Mouse (Mus musculus) ES-E14 (cell line): Measurements from ENCODE around the gene Prm3. TPM values are rescaled to one million over a fixed set of nuclear protein-coding genes. Genes with fewer than 3 reads are reported as not detected.

Source experiments
- DNase-seq: peaks from one replicate; pipeline ENCODE4 v3.0.0-alpha.2; 2013; ENCODE audit warnings: low read depth, low spot score
- H3K27ac ChIP-seq: 2 replicates; pipeline ENCODE4 v1.5.1; 2012; ENCODE audit warnings: low read depth, mild to moderate bottlenecking, low read length, moderate library complexity, mixed read lengths; ENCODE audit not compliant: poor library complexity, insufficient read depth, severe bottlenecking
- H3K36me3 ChIP-seq: 2 replicates; pipeline ENCODE4 v1.6.1; 2012; ENCODE audit warnings: mild to moderate bottlenecking, low read length, moderate library complexity, mixed read lengths; ENCODE audit not compliant: control insufficient read depth, poor library complexity, insufficient read depth, severe bottlenecking
- H3K4me1 ChIP-seq, 2 experiments: fragments of 150-350 bp in 1 of 2; sonication (generic) in 1 of 2; 2 replicates each; pipeline ENCODE4 v1.6.1; 2012; ENCODE audit warnings: low read length in 2 of 2, mild to moderate bottlenecking in 1 of 2, mixed read lengths in 1 of 2; ENCODE audit not compliant: control insufficient read depth in 2 of 2, insufficient read depth in 2 of 2, poor library complexity in 1 of 2
- H3K4me3 ChIP-seq, 2 experiments: fragments of 150-350 bp in 1 of 2; sonication (generic) in 1 of 2; 2 replicates each; pipeline ENCODE4 v1.5.1; 2012; ENCODE audit warnings: low read length in 2 of 2, low read depth in 1 of 2, mild to moderate bottlenecking in 1 of 2, mixed read lengths in 1 of 2; ENCODE audit not compliant: insufficient read depth in 1 of 2, poor library complexity in 1 of 2, severe bottlenecking in 1 of 2
- H3K9ac ChIP-seq: 2 replicates; pipeline ENCODE4 v1.6.1; 2012; ENCODE audit warnings: low read depth, mild to moderate bottlenecking, low read length, mixed read lengths; ENCODE audit not compliant: poor library complexity, insufficient read depth, severe bottlenecking
- H3K9me3 ChIP-seq: fragments of 150-350 bp; sonication (generic); 2 replicates; pipeline ENCODE4 v1.6.1; 2012; ENCODE audit warnings: low read depth, mild to moderate bottlenecking, low read length; ENCODE audit not compliant: control insufficient read depth, insufficient read depth
- CHD2 ChIP-seq: IDR thresholded peaks from 2 replicates; pipeline ENCODE4 v1.6.1; 2014; ENCODE audit warnings: mild to moderate bottlenecking, low read depth, low read length, inconsistent platforms
- HCFC1 ChIP-seq: IDR thresholded peaks from 2 replicates; pipeline ENCODE4 v1.6.1; 2012; ENCODE audit warnings: low read length, inconsistent platforms, borderline replicate concordance; ENCODE audit not compliant: insufficient read depth
- MAFK ChIP-seq: IDR thresholded peaks from 2 replicates; pipeline ENCODE4 v1.6.1; 2014; ENCODE audit warnings: mild to moderate bottlenecking, low read depth, low read length, inconsistent platforms; ENCODE audit not compliant: insufficient read depth
- ZC3H11A ChIP-seq: IDR thresholded peaks from 2 replicates; pipeline ENCODE4 v1.6.1; 2012; ENCODE audit warnings: low read depth, mild to moderate bottlenecking, inconsistent platforms, low read length, borderline replicate concordance
- ZNF384 ChIP-seq: IDR thresholded peaks from 2 replicates; pipeline ENCODE4 v1.6.1; 2012; ENCODE audit warnings: low read depth, low read length, inconsistent platforms
- in situ Hi-C, 2 experiments: fragments of 600-800 bp; cut with MboI; formaldehyde crosslinking; loops; one replicate each; pipeline ENCODE4 v1.15.1; 2025; ENCODE audit warnings: low sequenced_read_pairs in 2 of 2, inconsistent platforms in 1 of 2; ENCODE audit not compliant: unreplicated experiment in 2 of 2
- total RNA-seq: library from RNA; depleted of rRNA; stranded (reverse); fragments of 300-350 nt; gene quantifications from 2 replicates; pipeline ENCODE4 v1.2.3, GENCODE M21; 2012

The Prm3 gene
- total RNA-seq, 1 experiment, result not detected

GRCm38 (mm10) chr16:10756168-10756567, 34.5 kb downstream of the Prm3 start:
- Histone ChIP-seq H3K36me3 (no peaks in the 10 kb centered on the region), H3K27ac (no peak overlapping the region), H3K9ac (no peak overlapping the region), H3K9me3 (no peaks in the 10 kb centered on the region), H3K4me3 (no peak overlapping the region), H3K4me1 (no peaks in the 10 kb centered on the region; a peak in 1 of 4 replicates)
- DNase-seq, result no peak
- in situ Hi-C loops, result no loop called here
- TF ChIP-seq CHD2 (no peak), MAFK (no peak), ZNF384 (no peak), ZC3H11A (no peak), HCFC1 (no peak)

GRCm38 (mm10) chr16:10754521-10755296, 36.0 kb downstream of the Prm3 start:
- Histone ChIP-seq H3K27ac (no peak overlapping the region), H3K9me3 (no peaks in the 10 kb centered on the region), H3K4me3 (no peak overlapping the region), H3K4me1 (no peaks in the 10 kb centered on the region; a peak in 1 of 4 replicates), H3K36me3 (no peaks in the 10 kb centered on the region), H3K9ac (no peak overlapping the region)
- in situ Hi-C loops, result no loop called here
- TF ChIP-seq ZC3H11A (no peak), CHD2 (no peak), MAFK (no peak), HCFC1 (no peak), ZNF384 (no peak)
- no peak for DNase-seq

GRCm38 (mm10) chr16:10749824-10750223, 40.9 kb downstream of the Prm3 start:
- H3K27ac ChIP-seq, result no peak overlapping the region
- no peak for TF ChIP-seq MAFK
- TF ChIP-seq CHD2, result no peak
- no peak for TF ChIP-seq ZNF384
- no peak for TF ChIP-seq ZC3H11A
- TF ChIP-seq HCFC1, result no peak
- no peak for DNase-seq
- H3K4me3 ChIP-seq, result no peak overlapping the region
- no peaks in the 10 kb centered on the region for H3K4me1 ChIP-seq
- H3K9ac ChIP-seq, result no peak overlapping the region
- in situ Hi-C loops, result no loop called here
- no peaks in the 10 kb centered on the region for H3K9me3 ChIP-seq
- H3K36me3 ChIP-seq, result no peaks in the 10 kb centered on the region

- Histone ChIP-seq H3K4me3 (no peak overlapping the region), H3K9me3 (no peaks in the 10 kb centered on the region), H3K27ac (no peak overlapping the region), H3K9ac (no peak overlapping the region), H3K36me3 (no peaks in the 10 kb centered on the region), H3K4me1 (no peaks in the 10 kb centered on the region)
- in situ Hi-C loops, result no loop called here
- no peak for TF ChIP-seq ZC3H11A
- TF ChIP-seq HCFC1, result no peak
- no peak for TF ChIP-seq MAFK
- no peak for TF ChIP-seq ZNF384
- no peak for TF ChIP-seq CHD2
- no peak for DNase-seq
These were observed 41.5 kb downstream of the Prm3 start for GRCm38 (mm10) chr16:10749226-10749625.
